ENCODE assay signal across 28 mouse cellular contexts in genomic region chr3:60097485-60097884, GRCm38 (mm10). TPM values are rescaled to one million over a fixed set of nuclear protein-coding genes. Genes with fewer than 3 reads are reported as not detected.
"Had no signal": no experiment of that assay in that cellular context is flagged by ENCODE, and none has a peak within 500 bp of the region (broad histone marks: within the 10 kb centered on the region; RNA-seq: fewer than 3 reads in every experiment).

No protein-coding gene starts in this region.

- ATAC-seq: midbrain, embryonic 13.5 days; midbrain, embryonic 16.5 days had no signal

- H3K9me3 ChIP-seq: lung, embryonic 15.5 days; megakaryocyte, embryonic 14.5 days; midbrain, embryonic 10.5 days; midbrain, embryonic 13.5 days; neural tube, embryonic 13.5 days; stomach, embryonic 15.5 days had no signal

- DNase-seq: kidney, adult 18-20 months; kidney, adult 9 months; layer of hippocampus, postnatal 36 days; lung, adult 18-20 months; lung, postnatal 10 days; lung, postnatal 36 days; retina, postnatal 1 day; right cerebral cortex, postnatal 25 days; spleen, adult 18-20 months; thymus, adult 18-20 months; thymus, postnatal 36 days had no signal

- H3K27ac ChIP-seq: left cerebral cortex, adult 2 months; liver, embryonic 14.5 days; lung, embryonic 15.5 days; midbrain, embryonic 10.5 days; midbrain, embryonic 13.5 days; neural tube, embryonic 13.5 days; stomach, embryonic 15.5 days had no signal

- H3K9ac ChIP-seq: liver, embryonic 14.5 days; lung, embryonic 15.5 days; midbrain, embryonic 13.5 days; neural tube, embryonic 13.5 days; stomach, embryonic 15.5 days had no signal

- H3K36me3 ChIP-seq: lung, embryonic 15.5 days; midbrain, embryonic 10.5 days; midbrain, embryonic 13.5 days; neural tube, embryonic 13.5 days; stomach, embryonic 15.5 days had no signal

- H3K4me1 ChIP-seq: midbrain, embryonic 10.5 days; midbrain, embryonic 13.5 days; neural tube, embryonic 13.5 days; stomach, embryonic 15.5 days had no signal

- H3K4me2 ChIP-seq: liver, embryonic 11.5 days; lung, embryonic 15.5 days; midbrain, embryonic 13.5 days; neural tube, embryonic 13.5 days; stomach, embryonic 15.5 days had no signal

- H3K27me3 ChIP-seq: lung, embryonic 15.5 days; megakaryocyte, embryonic 14.5 days; midbrain, embryonic 13.5 days; neural tube, embryonic 13.5 days; stomach, embryonic 15.5 days had no signal

- H3K4me3 ChIP-seq: left cerebral cortex, adult 2 months; lung, embryonic 15.5 days; megakaryocyte, embryonic 14.5 days; midbrain, embryonic 10.5 days; midbrain, embryonic 13.5 days; myocyte; neural tube, embryonic 13.5 days; stomach, embryonic 15.5 days had no signal

RNA-seq across cellular contexts. Expression of gene Sucnr1, which starts 15.8 kb away (rescaled TPM):
- total RNA-seq: layer of hippocampus, adult 8-10 months; layer of hippocampus, postnatal 10 days; layer of hippocampus, postnatal 36 days; left cerebral cortex, adult 2 months; left cerebral cortex, postnatal 10 days; left cerebral cortex, postnatal 36 days; neutrophil, adult 5-6 weeks had no signal
- polyA plus RNA-seq: limb, embryonic 11.5 days; liver, embryonic 11.5 days; midbrain, embryonic 10.5 days; midbrain, embryonic 13.5 days; midbrain, embryonic 16.5 days; myocyte; neural tube, embryonic 13.5 days had no signal
